Mouse (Mus musculus): ENCODE results near the gene Btbd35f8. TPM values are rescaled to one million over a fixed set of nuclear protein-coding genes. Genes with fewer than 3 reads are reported as not detected.
"Not testable (repeated sequence)": the region's sequence is repeated elsewhere in the genome, so short reads cannot be mapped to it uniquely, and the experiment has no call there.

Btbd35f8 gene
- total RNA-seq (2014; fragmentation: Nextera tagmentation) = not detected in 2 replicates
- not detected in 2 replicates for total RNA-seq (2017)

GRCm38 (mm10) chrX:34450224-34450623 lies at the start of gene Btbd35f8:
Gene Btbd35f8 (plus strand): TSS chrX:34450524.
- not testable (repeated sequence) for ATAC-seq (replicated peaks; ENCODE audit: poor library complexity, severe bottlenecking)

Other genes with a start within 250 kb of the Btbd35f8 start
- gene Spin2g, start 211.8 kb upstream of the Btbd35f8 start, total RNA-seq (2014; fragmentation: Nextera tagmentation) = not detected in 2 replicates
- not detected in 2 replicates for gene Spin2g, start 211.8 kb upstream of the Btbd35f8 start, total RNA-seq (2017)